Mouse (Mus musculus) right cerebral cortex, adult 2 months (tissue): Measurements from ENCODE around the gene Ythdf2.
A peak's percentile ranks its signal among the peaks of the same experiment; 100 is the strongest.

ENCODE experiments used
- DNase-seq, 2 experiments: peaks; one replicate each; pipeline ENCODE4 v3.0.0; 2021 to 2022; ENCODE audit warnings: low spot score in 2 of 2

Gene Ythdf2

DNA sequence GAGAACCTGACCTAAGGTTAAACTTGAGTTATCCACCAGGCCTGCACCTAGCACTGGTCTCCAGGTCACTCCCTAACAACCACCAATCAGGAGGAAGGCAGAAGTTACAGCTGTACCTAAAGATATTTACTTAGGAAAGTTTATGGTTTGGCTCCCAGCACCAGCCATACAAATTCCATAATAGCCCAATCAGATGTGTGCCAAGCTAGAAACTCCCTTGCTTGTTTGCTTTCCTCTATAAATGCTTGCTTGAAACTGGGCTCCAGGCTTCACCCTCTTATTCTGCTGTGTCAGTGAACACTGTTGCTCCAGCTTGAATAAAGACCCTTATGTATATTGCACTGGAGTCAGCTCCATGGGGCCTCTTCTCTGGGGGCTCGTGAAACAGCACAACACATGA lies 60.4 kb downstream of the Ythdf2 start:
- no peak for DNase-seq

DNA sequence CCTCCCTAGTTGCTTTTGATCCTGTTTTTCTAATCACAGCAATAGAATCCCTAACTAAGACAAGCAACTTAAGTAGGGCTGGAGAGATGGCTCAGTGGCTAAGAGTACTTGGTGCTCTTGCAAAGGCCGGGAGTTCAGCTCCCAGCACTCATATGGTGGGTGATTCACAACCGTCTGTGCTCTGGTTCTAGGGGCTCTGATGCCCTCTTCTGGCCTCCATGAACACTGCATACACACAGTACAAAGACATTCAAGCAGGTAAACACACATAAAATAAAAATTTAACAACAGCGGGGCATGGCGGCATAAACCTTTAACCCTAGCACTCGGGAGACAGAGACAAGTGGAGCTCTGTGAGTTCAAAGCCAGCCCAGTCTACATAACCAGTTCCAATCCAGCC lies 65.9 kb downstream of the Ythdf2 start:
- no peak for DNase-seq

GRCm38 (mm10) chr4:132145092-132145491 lies 67.0 kb downstream of the Ythdf2 start:
- no peak for DNase-seq

DNA sequence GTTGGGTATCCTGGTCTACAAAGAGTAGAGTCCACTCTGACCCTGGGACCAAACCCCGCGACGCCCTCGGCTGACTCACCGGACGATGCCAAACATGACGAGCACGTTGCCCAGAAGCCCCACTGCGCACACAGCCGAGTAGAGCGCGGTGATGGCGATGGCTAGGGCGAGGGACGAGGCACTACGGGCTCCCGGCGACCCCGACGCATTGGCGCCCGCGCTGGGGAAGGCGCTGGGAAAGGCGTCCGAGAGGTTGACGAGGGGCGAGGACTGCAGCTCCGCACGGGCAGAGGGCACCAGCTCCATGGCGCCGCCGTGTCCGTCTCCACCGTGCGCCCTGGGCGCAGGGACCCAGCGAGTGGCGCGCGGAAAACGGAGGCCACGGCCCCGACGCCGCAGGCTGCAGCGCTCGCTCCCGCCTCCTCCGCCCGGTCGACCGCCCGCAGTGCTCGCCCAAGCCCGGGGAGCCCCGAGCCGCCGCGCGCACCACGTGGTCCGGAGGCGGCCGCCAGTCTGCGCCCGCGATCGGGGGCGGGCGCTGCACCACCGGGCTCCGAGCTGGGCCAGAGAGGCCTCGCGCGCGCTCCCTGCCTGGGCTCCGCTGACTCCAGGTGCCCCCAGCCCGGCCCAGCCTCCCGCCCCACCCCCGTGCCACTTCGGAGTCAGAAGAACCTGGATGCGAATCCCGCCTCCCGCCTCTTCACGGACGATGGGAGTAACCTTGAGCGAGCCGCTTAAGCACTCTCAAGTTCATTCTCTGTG lies 67.8 kb downstream of the Ythdf2 start, which contains the start of gene Oprd1:
TSS of gene Oprd1 (minus strand) at position 407 of the 762 bp plus-strand sequence.
- DNase-seq: peak; percentile 42 to 47

DNA sequence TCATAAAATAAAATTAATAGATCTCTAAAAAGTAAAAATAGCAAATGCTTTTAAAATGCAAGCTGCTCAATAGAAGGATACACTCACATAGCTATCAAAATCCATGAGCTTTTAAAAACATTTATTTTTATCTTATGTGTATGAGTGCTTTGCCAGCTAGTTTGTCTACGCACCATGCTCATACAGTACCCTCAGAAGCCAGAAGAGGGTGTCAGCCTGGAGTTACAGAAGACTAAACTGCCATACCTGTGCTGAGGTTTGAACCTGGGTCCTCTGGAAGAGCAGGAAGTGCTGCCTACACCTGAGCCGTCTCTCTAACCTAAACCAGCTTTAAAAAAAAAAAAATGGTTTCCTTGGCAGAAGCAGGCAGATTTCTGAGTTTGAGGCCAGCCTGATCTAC lies 73.5 kb downstream of the Ythdf2 start:
- no peak for DNase-seq

- no peak for DNase-seq
These were observed 75.1 kb downstream of the Ythdf2 start for GRCm38 (mm10) chr4:132137013-132137412.
